In the genomic region with DNA sequence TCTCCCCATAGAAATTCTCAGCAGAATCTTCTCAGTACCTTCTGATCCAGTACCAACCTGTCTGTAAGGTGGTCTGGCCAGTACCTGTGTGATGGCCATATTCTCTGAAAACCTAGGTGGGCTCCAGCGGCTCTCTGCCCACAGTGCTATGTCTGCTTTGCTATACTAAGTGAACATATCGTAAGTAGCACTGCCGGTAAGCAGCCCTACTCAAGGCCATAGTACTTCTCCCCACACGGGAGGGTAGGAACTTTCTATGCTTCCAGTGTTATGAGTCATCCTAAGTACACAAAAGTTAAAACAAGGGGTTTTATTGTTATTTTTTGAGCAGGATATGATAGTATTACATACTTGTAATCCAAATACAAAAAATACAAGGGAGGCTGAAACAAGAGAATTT, we compare ENCODE assay signal across 12 mouse cellular contexts. TPM values are rescaled to one million over a fixed set of nuclear protein-coding genes. Genes with fewer than 3 reads are reported as not detected.
DNase-seq lines count a peak whose midpoint lies in the region; ATAC-seq and TF ChIP-seq lines count a peak whose summit lies in the region.
"Had no signal": no experiment of that assay in that cellular context is flagged by ENCODE, and none has a peak within 500 bp of the region (broad histone marks: within the 10 kb centered on the region; RNA-seq: fewer than 3 reads in every experiment).

No protein-coding gene starts in this region.

- no peak for TF ChIP-seq EP300 in lung, postnatal 0 days (IDR thresholded peaks at IDR 0.05)

- no peak overlapping the region for H3K9ac ChIP-seq in forebrain, embryonic 12.5 days
- no peak overlapping the region for H3K9ac ChIP-seq in forebrain, embryonic 11.5 days (ENCODE audit: low read length)
- H3K9ac ChIP-seq in liver, adult 2 months (ENCODE audit: low read depth, low read length): no peak overlapping the region; the same call in 1 of the 2 replicates
- no peak overlapping the region for H3K9ac ChIP-seq in lung, postnatal 0 days (replicated peaks; ENCODE audit: low read depth)

- no peak for ATAC-seq in forebrain, embryonic 12.5 days (ENCODE audit: low FRiP score)
- no peak for ATAC-seq in forebrain, embryonic 11.5 days (replicated peaks; ENCODE audit: low FRiP score)
- no peak for ATAC-seq in lung, postnatal 0 days

- no peak for TF ChIP-seq CTCF in liver, adult 2 months (IDR thresholded peaks at IDR 0.05; ENCODE audit: low read depth, low read length)
- TF ChIP-seq CTCF in embryonic fibroblast, embryonic 13.5 days (IDR thresholded peaks at IDR 0.05; ENCODE audit: borderline replicate concordance, insufficient read depth, low read length): no peak
- TF ChIP-seq CTCF in lung, postnatal 0 days (IDR thresholded peaks at IDR 0.05): no peak

- H3K36me3 ChIP-seq in forebrain, embryonic 12.5 days (replicated peaks): no peaks in the 10 kb centered on the region
- H3K36me3 ChIP-seq in forebrain, embryonic 11.5 days (ENCODE audit: control insufficient read depth, insufficient read depth, low read length): no peaks in the 10 kb centered on the region
- H3K36me3 ChIP-seq in liver, adult 2 months (ENCODE audit: control insufficient read depth, insufficient read depth, low read length): 0 out of 2 replicates have a peak, but pooled peaks cover 2% of the 10 kb centered on the region
- no peaks in the 10 kb centered on the region for H3K36me3 ChIP-seq in lung, postnatal 0 days (ENCODE audit: insufficient read depth, low read length)

- peaks cover 44% of the 10 kb centered on the region; the same call in 1 of the 2 replicates for H3K79me2 ChIP-seq in liver, adult 2 months (ENCODE audit: control insufficient read depth, insufficient read depth, low read length)

- whole genome bisulfite sequencing in forebrain, embryonic 12.5 days: 80% methylated on average over 4 of the region's 4 CpGs
- 87% methylated on average over 4 of the region's 4 CpGs for WGBS in forebrain, embryonic 11.5 days
- WGBS in liver, adult 2 months: 23% methylated on average over 4 of the region's 4 CpGs
- 25% methylated on average over 4 of the region's 4 CpGs for WGBS in lung, postnatal 0 days

- H3K27ac ChIP-seq in forebrain, embryonic 12.5 days: 0 out of 2 replicates have a peak overlapping the region, but pooled peaks have one; percentile 10
- no peak overlapping the region for H3K27ac ChIP-seq in forebrain, embryonic 11.5 days (ENCODE audit: low read depth, low read length)
- H3K27ac ChIP-seq in liver, adult 2 months (replicated peaks; ENCODE audit: insufficient read depth, low read depth, low read length): peak overlapping the region; percentile 99
- H3K27ac ChIP-seq in embryonic fibroblast, embryonic 13.5 days (ENCODE audit: insufficient read depth, low read length): peak overlapping the region; percentile 88
- peak overlapping the region; percentile 93 for H3K27ac ChIP-seq in lung, postnatal 0 days (ENCODE audit: low read length)

- TF ChIP-seq POLR2A in liver, adult 2 months (IDR thresholded peaks at IDR 0.05; ENCODE audit: extremely low read depth, insufficient read depth, low read length): no peak
- no peak for TF ChIP-seq POLR2A in embryonic fibroblast, embryonic 13.5 days (IDR thresholded peaks at IDR 0.05; ENCODE audit: low read depth, low read length)

- no peaks in the 10 kb centered on the region for H3K9me3 ChIP-seq in forebrain, embryonic 12.5 days
- H3K9me3 ChIP-seq in forebrain, embryonic 11.5 days (ENCODE audit: control insufficient read depth, low read length): no peaks in the 10 kb centered on the region
- H3K9me3 ChIP-seq in lung, postnatal 0 days (ENCODE audit: low read length): no peaks in the 10 kb centered on the region

- no peak overlapping the region for H3K4me3 ChIP-seq in forebrain, embryonic 12.5 days (replicated peaks)
- H3K4me3 ChIP-seq in forebrain, embryonic 11.5 days (ENCODE audit: low read depth, low read length): no peak overlapping the region
- no peak overlapping the region for H3K4me3 ChIP-seq in liver, adult 2 months (ENCODE audit: insufficient read depth, low read depth, low read length)
- peak overlapping the region; percentile 13; the same call in 1 of the 2 replicates for H3K4me3 ChIP-seq in embryonic fibroblast, embryonic 13.5 days (ENCODE audit: insufficient read depth, low read length)
- peak overlapping the region; percentile 19 for H3K4me3 ChIP-seq in lung, postnatal 0 days (ENCODE audit: low read depth, low read length)

- peaks cover 60% of the 10 kb centered on the region for H3K4me1 ChIP-seq in forebrain, embryonic 12.5 days
- peaks cover 24% of the 10 kb centered on the region for H3K4me1 ChIP-seq in forebrain, embryonic 11.5 days (replicated peaks; ENCODE audit: control insufficient read depth, insufficient read depth, low read length)
- H3K4me1 ChIP-seq in liver, adult 2 months (ENCODE audit: control insufficient read depth, insufficient read depth, low read length): peaks cover 48% of the 10 kb centered on the region
- H3K4me1 ChIP-seq in embryonic fibroblast, embryonic 13.5 days (ENCODE audit: control insufficient read depth, insufficient read depth, low read length): peaks cover 31% of the 10 kb centered on the region
- peaks cover 63% of the 10 kb centered on the region for H3K4me1 ChIP-seq in lung, postnatal 0 days (ENCODE audit: insufficient read depth, low read depth, low read length)

- no peak overlapping the region for H3K4me2 ChIP-seq in forebrain, embryonic 12.5 days
- no peak overlapping the region for H3K4me2 ChIP-seq in forebrain, embryonic 11.5 days (ENCODE audit: low read depth, low read length, severe bottlenecking)
- peak overlapping the region; percentile 46 for H3K4me2 ChIP-seq in lung, postnatal 0 days (replicated peaks; ENCODE audit: low read depth, low read length)

- DNase-seq in forebrain, embryonic 11.5 days (ENCODE audit: low spot score): no peak
- no peak for DNase-seq in liver, adult 2 months (ENCODE audit: extremely low read depth, low read depth, low spot score)
- DNase-seq in liver: no peak
- DNase-seq in lung, postnatal 0 days (ENCODE audit: low spot score): peak; percentile 60
- DNase-seq in c-Kit-positive CD71-positive TER-119-positive erythroid progenitor cells, embryonic 14.5 days (ENCODE audit: low spot score): no peak
- no peak for DNase-seq in cerebellum, postnatal 14 days
- DNase-seq: kidney, postnatal 10 days had no signal

- no peaks in the 10 kb centered on the region for H3K27me3 ChIP-seq in forebrain, embryonic 12.5 days
- no peaks in the 10 kb centered on the region for H3K27me3 ChIP-seq in forebrain, embryonic 11.5 days (ENCODE audit: control insufficient read depth, insufficient read depth, low read length)
- H3K27me3 ChIP-seq in liver, adult 2 months (ENCODE audit: control insufficient read depth, insufficient read depth, low read length): no peaks in the 10 kb centered on the region
- no peaks in the 10 kb centered on the region for H3K27me3 ChIP-seq in lung, postnatal 0 days (replicated peaks; ENCODE audit: insufficient read depth, low read length)

RNA-seq across cellular contexts. Expression of gene Ctnnd1, which starts 16.6 kb away (rescaled TPM):
- polyA plus RNA-seq in forebrain, embryonic 12.5 days (2016; fragmentation: Nextera tagmentation; extraction: Ambion mirVana): 52.6 and 53.6 TPM in 2 replicates
- 33.4 and 36.2 TPM in 2 replicates for polyA plus RNA-seq in forebrain, embryonic 11.5 days (2014; fragmentation: Nextera tagmentation; extraction: Ambion mirVana)
- total RNA-seq in liver, adult 2 months (2014; rRNA removed): 47.4 and 53.2 TPM in 2 replicates
- 29.7 and 31.4 TPM in 2 replicates for polyA plus RNA-seq in liver, adult 2 months (2012; rRNA removed)
- polyA plus RNA-seq in embryonic fibroblast, embryonic 13.5 days (2011; ENCODE audit: insufficient read length, low read depth, missing spikeins): 231 and 306 TPM in 2 replicates
- 38.2 and 42.9 TPM in 2 replicates for polyA plus RNA-seq in lung, postnatal 0 days (2015; fragmentation: Nextera tagmentation; extraction: Ambion mirVana)

RNA-seq across cellular contexts. Expression of gene Btbd18, which starts 24.9 kb away (rescaled TPM):
- 0.33 and 0.49 TPM in 2 replicates for polyA plus RNA-seq in forebrain, embryonic 12.5 days (2016; fragmentation: Nextera tagmentation; extraction: Ambion mirVana)
- polyA plus RNA-seq in forebrain, embryonic 11.5 days (2014; fragmentation: Nextera tagmentation; extraction: Ambion mirVana): 0.36 and 0.77 TPM in 2 replicates
- 0.07 TPM in 1 of 2 replicates, not detected in the other for total RNA-seq in liver, adult 2 months (2014; rRNA removed)
- not detected in 2 replicates for polyA plus RNA-seq in liver, adult 2 months (2012; rRNA removed)
- not detected in 2 replicates for polyA plus RNA-seq in embryonic fibroblast, embryonic 13.5 days (2011; ENCODE audit: insufficient read length, low read depth, missing spikeins)
- polyA plus RNA-seq in lung, postnatal 0 days (2015; fragmentation: Nextera tagmentation; extraction: Ambion mirVana): 0.06 and 0.07 TPM in 2 replicates
- total RNA-seq: monocyte, adult 5-6 weeks had no signal

RNA-seq across cellular contexts. Expression of gene Selenoh, which starts 36.6 kb away (rescaled TPM):
- polyA plus RNA-seq in forebrain, embryonic 12.5 days (2016; fragmentation: Nextera tagmentation; extraction: Ambion mirVana): 448 and 458 TPM in 2 replicates
- 494 and 502 TPM in 2 replicates for polyA plus RNA-seq in forebrain, embryonic 11.5 days (2014; fragmentation: Nextera tagmentation; extraction: Ambion mirVana)
- 19.2 and 27.3 TPM in 2 replicates for total RNA-seq in liver, adult 2 months (2014; rRNA removed)
- polyA plus RNA-seq in liver, adult 2 months (2012; rRNA removed): 18.8 and 19.6 TPM in 2 replicates
- polyA plus RNA-seq in embryonic fibroblast, embryonic 13.5 days (2011; ENCODE audit: insufficient read length, low read depth, missing spikeins): 106 and 122 TPM in 2 replicates
- 94.3 and 102 TPM in 2 replicates for polyA plus RNA-seq in lung, postnatal 0 days (2015; fragmentation: Nextera tagmentation; extraction: Ambion mirVana)

RNA-seq across cellular contexts. Expression of gene Gm28635, which starts 43.8 kb away (rescaled TPM):
- not detected in 2 replicates for polyA plus RNA-seq in forebrain, embryonic 12.5 days (2016; fragmentation: Nextera tagmentation; extraction: Ambion mirVana)
- not detected in 2 replicates for polyA plus RNA-seq in forebrain, embryonic 11.5 days (2014; fragmentation: Nextera tagmentation; extraction: Ambion mirVana)
- total RNA-seq in liver, adult 2 months (2014; rRNA removed): not detected in 2 replicates
- polyA plus RNA-seq in liver, adult 2 months (2012; rRNA removed): not detected in 2 replicates
- not detected in 2 replicates for polyA plus RNA-seq in embryonic fibroblast, embryonic 13.5 days (2011; ENCODE audit: insufficient read length, low read depth, missing spikeins)
- polyA plus RNA-seq in lung, postnatal 0 days (2015; fragmentation: Nextera tagmentation; extraction: Ambion mirVana): not detected in 2 replicates
- total RNA-seq: adrenal gland, postnatal 36 days; monocyte, adult 5-6 weeks had no signal
- polyA plus RNA-seq: embryonic facial prominence, embryonic 11.5 days had no signal

RNA-seq across cellular contexts. Expression of gene Med19, which starts 44.2 kb away (rescaled TPM):
- polyA plus RNA-seq in forebrain, embryonic 12.5 days (2016; fragmentation: Nextera tagmentation; extraction: Ambion mirVana): 55.0 and 59.3 TPM in 2 replicates
- 68.3 and 69.2 TPM in 2 replicates for polyA plus RNA-seq in forebrain, embryonic 11.5 days (2014; fragmentation: Nextera tagmentation; extraction: Ambion mirVana)
- total RNA-seq in liver, adult 2 months (2014; rRNA removed): 7.9 and 9.3 TPM in 2 replicates
- 5.5 and 5.6 TPM in 2 replicates for polyA plus RNA-seq in liver, adult 2 months (2012; rRNA removed)
- polyA plus RNA-seq in embryonic fibroblast, embryonic 13.5 days (2011; ENCODE audit: insufficient read length, low read depth, missing spikeins): 21.3 and 28.0 TPM in 2 replicates
- 21.0 and 22.6 TPM in 2 replicates for polyA plus RNA-seq in lung, postnatal 0 days (2015; fragmentation: Nextera tagmentation; extraction: Ambion mirVana)

Comparison
In these comparisons a context has a peak if more than half of its experiments do, and no peak if none do; other contexts are left out.
1. H3K4me3 ChIP-seq: peak in embryonic fibroblast, embryonic 13.5 days (single experiment) and lung, postnatal 0 days (single experiment); none in forebrain, embryonic 12.5 days (single experiment), forebrain, embryonic 11.5 days (single experiment) and liver, adult 2 months (single experiment).